Comparison of ENCODE assay signal across 8 mouse cellular contexts in genomic region chr7:138845111-138845510, GRCm38 (mm10). TPM values are rescaled to one million over a fixed set of nuclear protein-coding genes. Genes with fewer than 3 reads are reported as not detected.
DNase-seq lines count a peak whose midpoint lies in the region; ATAC-seq and TF ChIP-seq lines count a peak whose summit lies in the region.

No protein-coding gene starts in this region.

- 33% methylated on average over 8 of the region's 8 CpGs for WGBS in lung, postnatal 0 days
- 57% methylated on average over 8 of the region's 8 CpGs for WGBS in forebrain, embryonic 11.5 days
- 30% methylated on average over 8 of the region's 8 CpGs for WGBS in limb, embryonic 13.5 days
- 18% methylated on average over 8 of the region's 8 CpGs for WGBS in small intestine, adult 2 months

- H3K27ac ChIP-seq in lung, postnatal 0 days (ENCODE audit: low read length): peak overlapping the region; percentile 98
- H3K27ac ChIP-seq in forebrain, embryonic 11.5 days (ENCODE audit: low read depth, low read length): no peak overlapping the region
- H3K27ac ChIP-seq in limb, embryonic 13.5 days: no peak overlapping the region; the same call in 1 of the 2 replicates
- H3K27ac ChIP-seq in small intestine, adult 2 months (ENCODE audit: insufficient read depth, low read depth, low read length): peak overlapping the region; percentile 89

- DNase-seq in lung, postnatal 0 days (ENCODE audit: low spot score): peak; percentile 26
- no peak for DNase-seq in lung, postnatal 25 days (ENCODE audit: low spot score)
- DNase-seq in forebrain, embryonic 11.5 days (ENCODE audit: low spot score): no peak
- DNase-seq in spleen, postnatal 4 days (ENCODE audit: low spot score in 2 of 2): no peak
- DNase-seq in embryo, embryonic 10.5 days (ENCODE audit: low spot score): no peak
- no peak for DNase-seq in gastrocnemius, postnatal 25 days

- peak overlapping the region; percentile 34; the same call in 1 of the 2 replicates for H3K9ac ChIP-seq in lung, postnatal 0 days (replicated peaks; ENCODE audit: low read depth)
- peak overlapping the region; percentile 93 for H3K9ac ChIP-seq in forebrain, embryonic 11.5 days (ENCODE audit: low read length)
- H3K9ac ChIP-seq in limb, embryonic 13.5 days: peak overlapping the region; percentile 51

- TF ChIP-seq EP300 in lung, postnatal 0 days (IDR thresholded peaks at IDR 0.05): no peak

- no peaks in the 10 kb centered on the region for H3K9me3 ChIP-seq in lung, postnatal 0 days (ENCODE audit: low read length)
- H3K9me3 ChIP-seq in forebrain, embryonic 11.5 days (ENCODE audit: control insufficient read depth, low read length): no peaks in the 10 kb centered on the region
- H3K9me3 ChIP-seq in limb, embryonic 13.5 days: no peaks in the 10 kb centered on the region

- no peak for TF ChIP-seq POLR2A in small intestine, adult 2 months (IDR thresholded peaks at IDR 0.05; ENCODE audit: low read depth, low read length)

- no peaks in the 10 kb centered on the region for H3K27me3 ChIP-seq in lung, postnatal 0 days (replicated peaks; ENCODE audit: insufficient read depth, low read length)
- H3K27me3 ChIP-seq in forebrain, embryonic 11.5 days (ENCODE audit: control insufficient read depth, insufficient read depth, low read length): no peaks in the 10 kb centered on the region
- H3K27me3 ChIP-seq in limb, embryonic 13.5 days: no peaks in the 10 kb centered on the region
- no peaks in the 10 kb centered on the region for H3K27me3 ChIP-seq in small intestine, adult 2 months (ENCODE audit: control insufficient read depth, insufficient read depth, low read length)

- H3K4me3 ChIP-seq in lung, postnatal 0 days (ENCODE audit: low read depth, low read length): peak overlapping the region; percentile 99
- H3K4me3 ChIP-seq in forebrain, embryonic 11.5 days (ENCODE audit: low read depth, low read length): peak overlapping the region; percentile 99
- peak overlapping the region; percentile 98 for H3K4me3 ChIP-seq in limb, embryonic 13.5 days
- H3K4me3 ChIP-seq in small intestine, adult 2 months (ENCODE audit: low read depth, low read length): 0 out of 2 replicates have a peak overlapping the region, but pooled peaks have one; percentile 3

- ATAC-seq in lung, postnatal 0 days: no peak
- no peak for ATAC-seq in forebrain, embryonic 11.5 days (replicated peaks; ENCODE audit: low FRiP score)
- ATAC-seq in limb, embryonic 13.5 days (ENCODE audit: low FRiP score, low read depth): no peak

- H3K4me2 ChIP-seq in lung, postnatal 0 days (replicated peaks; ENCODE audit: low read depth, low read length): peak overlapping the region; percentile 91
- peak overlapping the region; percentile 78 for H3K4me2 ChIP-seq in forebrain, embryonic 11.5 days (ENCODE audit: low read depth, low read length, severe bottlenecking)
- peak overlapping the region; percentile 95 for H3K4me2 ChIP-seq in limb, embryonic 13.5 days (replicated peaks)

- H3K36me3 ChIP-seq in lung, postnatal 0 days (ENCODE audit: insufficient read depth, low read length): no peaks in the 10 kb centered on the region
- H3K36me3 ChIP-seq in forebrain, embryonic 11.5 days (ENCODE audit: control insufficient read depth, insufficient read depth, low read length): no peaks in the 10 kb centered on the region
- peaks cover 11% of the 10 kb centered on the region for H3K36me3 ChIP-seq in limb, embryonic 13.5 days
- H3K36me3 ChIP-seq in small intestine, adult 2 months (ENCODE audit: control insufficient read depth, insufficient read depth, low read length): no peaks in the 10 kb centered on the region

- H3K4me1 ChIP-seq in lung, postnatal 0 days (ENCODE audit: insufficient read depth, low read depth, low read length): peaks cover 19% of the 10 kb centered on the region
- peaks cover 14% of the 10 kb centered on the region for H3K4me1 ChIP-seq in forebrain, embryonic 11.5 days (replicated peaks; ENCODE audit: control insufficient read depth, insufficient read depth, low read length)
- H3K4me1 ChIP-seq in limb, embryonic 13.5 days: peaks cover 39% of the 10 kb centered on the region
- peaks cover 11% of the 10 kb centered on the region for H3K4me1 ChIP-seq in small intestine, adult 2 months (ENCODE audit: control insufficient read depth, insufficient read depth, insufficient read length, low read length)

- no peak for TF ChIP-seq CTCF in lung, postnatal 0 days (IDR thresholded peaks at IDR 0.05)
- no peak for TF ChIP-seq CTCF in small intestine, adult 2 months (IDR thresholded peaks at IDR 0.05; ENCODE audit: extremely low read depth, insufficient read length, insufficient replicate concordance, low read depth, low read length)

RNA-seq across cellular contexts. Expression of gene Ppp2r2d, which starts 0.8 kb away (rescaled TPM):
- polyA plus RNA-seq in lung, postnatal 0 days (2015; fragmentation: Nextera tagmentation; extraction: Ambion mirVana): 28.0 and 29.5 TPM in 2 replicates
- 72.9 and 73.9 TPM in 2 replicates for polyA plus RNA-seq in forebrain, embryonic 11.5 days (2014; fragmentation: Nextera tagmentation; extraction: Ambion mirVana)
- polyA plus RNA-seq in limb, embryonic 13.5 days (2015; fragmentation: Nextera tagmentation; extraction: Ambion mirVana): 39.7 and 48.1 TPM in 2 replicates
- 7.8 and 19.4 TPM in 2 replicates for polyA plus RNA-seq in small intestine, adult 2 months (2012; rRNA removed)
- total RNA-seq in gastrocnemius, postnatal 25 days (2021): 10 to 100 TPM; 31.1 to 32.6 TPM

RNA-seq across cellular contexts. Expression of gene Mapk1ip1, which starts 1.0 kb away (rescaled TPM):
- polyA plus RNA-seq in lung, postnatal 0 days (2015; fragmentation: Nextera tagmentation; extraction: Ambion mirVana): 14.9 and 15.0 TPM in 2 replicates
- 13.0 and 14.7 TPM in 2 replicates for polyA plus RNA-seq in forebrain, embryonic 11.5 days (2014; fragmentation: Nextera tagmentation; extraction: Ambion mirVana)
- polyA plus RNA-seq in limb, embryonic 13.5 days (2015; fragmentation: Nextera tagmentation; extraction: Ambion mirVana): 14.3 TPM in 2 replicates
- polyA plus RNA-seq in small intestine, adult 2 months (2012; rRNA removed): 14.8 and 27.9 TPM in 2 replicates
- 10 to 100 TPM; 17.4 TPM for total RNA-seq in gastrocnemius, postnatal 25 days (2021)

Comparison
In these comparisons a context has a peak if more than half of its experiments do, and no peak if none do; other contexts are left out.
1. H3K27ac ChIP-seq: peak in lung, postnatal 0 days (single experiment) and small intestine, adult 2 months (single experiment); none in forebrain, embryonic 11.5 days (single experiment) and limb, embryonic 13.5 days (single experiment).
2. H3K4me3 ChIP-seq: peak in every context shown above with its lines; median percentile 99 in lung, postnatal 0 days; 99 in forebrain, embryonic 11.5 days; 98 in limb, embryonic 13.5 days; 3 in small intestine, adult 2 months.
3. H3K9ac ChIP-seq: peak in every context shown above with its lines; median percentile 93 in forebrain, embryonic 11.5 days; 51 in limb, embryonic 13.5 days; 34 in lung, postnatal 0 days.
4. Peak in every context shown above with its lines, with median percentiles within 50 percentile points of each other: H3K4me2 ChIP-seq.